Mouse (Mus musculus): Measurements from ENCODE around the gene Akt3.

Gene Akt3

GRCm38 (mm10) chr1:177258034-177258342 is at the start of gene Akt3:
Gene Akt3, minus strand, starts transcription at chr1:177258203.
- DNase-seq = no peak

- DNase-seq = peak; percentile 15
Measured at GRCm38 (mm10) chr1:177307549-177307948, 49.5 kb upstream of the Akt3 start.

GRCm38 (mm10) chr1:177298231-177298630 is 40.2 kb upstream of the Akt3 start:
- DNase-seq = no peak

GRCm38 (mm10) chr1:177286764-177287163 is 28.8 kb upstream of the Akt3 start:
- DNase-seq = no peak

GRCm38 (mm10) chr1:177281925-177282324 is 23.9 kb upstream of the Akt3 start:
- DNase-seq = no peak

- DNase-seq = no peak
Measured at GRCm38 (mm10) chr1:177277361-177277760, 19.4 kb upstream of the Akt3 start.

GRCm38 (mm10) chr1:177267645-177268044 is 9.6 kb upstream of the Akt3 start:
- no peak for DNase-seq

- no peak for DNase-seq
Measured at GRCm38 (mm10) chr1:177262926-177263325, 4.9 kb upstream of the Akt3 start.

GRCm38 (mm10) chr1:177260796-177261195 is 2.8 kb upstream of the Akt3 start:
- DNase-seq = no peak

- DNase-seq = no peak
Measured at GRCm38 (mm10) chr1:177259038-177259600, 1.1 kb upstream of the Akt3 start.

GRCm38 (mm10) chr1:177258343-177259037 is 487 bp upstream of the Akt3 start:
- DNase-seq = peak; percentile 85

- DNase-seq = peak; percentile 75
Measured at GRCm38 (mm10) chr1:177257178-177258033, 597 bp downstream of the Akt3 start.

- no peak for DNase-seq
Measured at GRCm38 (mm10) chr1:177248638-177249037, 9.4 kb downstream of the Akt3 start.

- no peak for DNase-seq
Measured at GRCm38 (mm10) chr1:177238368-177238767, 19.6 kb downstream of the Akt3 start.

GRCm38 (mm10) chr1:177236695-177237094 is 21.3 kb downstream of the Akt3 start:
- no peak for DNase-seq

GRCm38 (mm10) chr1:177236249-177236648 is 21.8 kb downstream of the Akt3 start:
- DNase-seq = no peak

GRCm38 (mm10) chr1:177234462-177234861 is 23.5 kb downstream of the Akt3 start:
- no peak for DNase-seq

GRCm38 (mm10) chr1:177231122-177231521 is 26.9 kb downstream of the Akt3 start:
- no peak for DNase-seq

- DNase-seq = no peak
Measured at GRCm38 (mm10) chr1:177198978-177199377, 59.0 kb downstream of the Akt3 start.

GRCm38 (mm10) chr1:177195224-177195623 is 62.8 kb downstream of the Akt3 start:
- no peak for DNase-seq

GRCm38 (mm10) chr1:177194324-177194723 is 63.7 kb downstream of the Akt3 start:
- no peak for DNase-seq

GRCm38 (mm10) chr1:177191623-177192022 is 66.4 kb downstream of the Akt3 start:
- DNase-seq = no peak

GRCm38 (mm10) chr1:177190358-177190757 is 67.6 kb downstream of the Akt3 start:
- no peak for DNase-seq

GRCm38 (mm10) chr1:177188708-177189107 is 69.3 kb downstream of the Akt3 start:
- DNase-seq = peak; percentile 29
